Mouse (Mus musculus) fat pad, adult 2 months (tissue): ENCODE data around the gene Scp2.
"Not testable (repeated sequence)": the region's sequence is repeated elsewhere in the genome, so short reads cannot be mapped to it uniquely, and the experiment has no call there.

Experiments used
- DNase-seq: peaks from one replicate; pipeline ENCODE4 v3.0.0-alpha.2; 2011; ENCODE audit warnings: low read depth, low spot score; ENCODE audit errors: extremely low read depth

Gene Scp2

GRCm38 (mm10) chr4:108109728-108110127 lies 35.1 kb downstream of the Scp2 start:
- no peak for DNase-seq

DNA sequence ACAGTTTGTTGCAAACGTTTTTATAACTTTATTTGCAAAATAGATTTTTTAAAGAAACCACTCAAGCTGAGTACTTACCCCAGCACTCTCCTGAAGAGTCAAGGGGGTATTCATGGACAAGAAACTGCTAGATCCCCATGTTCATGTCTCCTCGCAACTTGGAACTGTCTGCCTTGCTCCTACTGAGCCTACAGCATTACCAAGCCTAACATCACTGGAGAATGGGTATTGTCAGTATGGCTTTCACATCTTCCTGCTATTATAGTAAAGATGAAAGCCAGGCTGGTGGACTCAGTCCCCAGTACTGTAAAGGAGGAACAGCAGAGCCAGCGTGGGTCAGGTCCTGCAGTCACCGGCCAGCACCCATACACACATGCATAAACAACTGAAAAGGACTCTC lies 48.5 kb downstream of the Scp2 start, which contains the start of gene Podn:
Gene Podn (minus strand): TSS at position 101 of the 400 bp plus-strand sequence.
- DNase-seq, result no peak

GRCm38 (mm10) chr4:108092741-108093397 lies 51.9 kb downstream of the Scp2 start:
- DNase-seq, result no peak

GRCm38 (mm10) chr4:108083993-108084392 lies 60.8 kb downstream of the Scp2 start:
- no peak for DNase-seq

GRCm38 (mm10) chr4:108083032-108083735 lies 61.6 kb downstream of the Scp2 start:
- DNase-seq, result no peak

DNA sequence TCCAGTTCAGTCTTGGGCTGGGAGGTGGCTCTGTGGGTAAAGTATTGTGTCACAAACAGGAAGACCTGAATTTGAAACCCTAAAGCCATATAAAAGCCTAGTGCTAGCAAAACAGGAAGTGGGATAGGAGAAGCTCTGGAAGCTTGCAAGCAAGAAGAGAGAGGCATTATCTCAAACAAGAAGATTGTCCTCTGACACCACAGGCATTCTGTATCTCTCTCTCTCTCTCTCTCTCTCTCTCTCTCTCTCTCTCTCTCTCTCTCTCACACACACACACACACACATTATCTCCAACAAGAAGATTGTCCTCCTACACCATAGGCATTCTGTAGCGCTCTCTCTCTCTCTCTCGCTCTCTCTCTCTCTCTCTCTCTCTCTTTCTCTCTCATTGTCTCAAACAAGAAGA lies 62.4 kb downstream of the Scp2 start:
- no peak for DNase-seq

DNA sequence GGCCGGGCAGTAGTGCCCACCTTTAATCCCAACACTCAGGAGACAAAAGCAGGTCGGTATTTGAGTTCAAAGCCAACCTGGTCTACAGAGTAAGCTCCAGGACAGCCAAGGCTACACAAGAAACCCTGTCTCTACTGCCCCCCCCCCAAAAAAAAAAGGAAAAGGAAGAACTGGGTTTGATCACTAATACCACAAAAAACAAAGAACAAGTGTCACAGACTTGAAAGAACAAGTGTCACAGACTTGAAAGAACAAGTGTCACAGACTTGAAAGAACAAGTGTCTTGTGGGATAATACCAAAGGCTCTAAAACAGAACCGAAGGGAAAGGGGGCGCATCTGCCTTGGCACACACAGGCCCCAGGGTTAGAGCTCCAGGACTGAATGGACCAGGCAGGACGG lies 63.9 kb downstream of the Scp2 start:
- no peak for DNase-seq

GRCm38 (mm10) chr4:108079762-108080161 lies 65.0 kb downstream of the Scp2 start:
- no peak for DNase-seq

GRCm38 (mm10) chr4:108079191-108079590 lies 65.6 kb downstream of the Scp2 start:
- DNase-seq, result not testable (repeated sequence)

DNA sequence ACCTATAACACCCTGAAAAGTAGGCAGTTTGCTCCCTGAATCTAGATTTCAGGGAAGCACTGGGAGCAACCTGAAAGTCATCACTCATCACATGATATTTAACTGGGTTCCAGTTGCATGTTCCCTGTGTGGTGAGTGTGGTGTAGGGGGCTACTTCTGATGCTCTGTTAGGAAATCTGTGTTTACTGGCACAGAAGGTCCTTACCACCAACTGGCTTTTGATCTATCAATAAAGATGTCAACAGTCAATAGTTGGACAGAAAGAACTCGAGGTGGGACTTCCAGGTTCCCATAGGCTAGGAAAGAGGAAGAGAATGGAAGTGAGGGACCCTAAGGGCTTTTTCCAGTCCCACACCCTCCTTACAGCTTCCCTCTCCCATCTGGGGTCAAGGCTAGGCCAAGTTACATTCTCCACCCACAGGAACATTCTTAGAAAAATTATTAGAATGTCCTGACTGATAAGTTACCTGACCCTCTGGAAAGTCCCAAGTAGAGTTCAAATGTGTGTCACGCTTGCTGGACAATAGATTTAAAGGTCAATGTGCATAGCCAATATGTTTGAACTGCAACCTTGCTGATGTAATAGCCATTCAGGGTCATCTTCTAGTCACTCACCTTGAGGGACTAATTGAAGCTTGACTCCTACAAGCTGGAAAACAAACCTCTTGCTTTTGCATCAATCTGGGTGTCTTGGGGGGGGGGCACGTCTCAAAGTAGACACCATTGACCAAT lies 67.4 kb downstream of the Scp2 start:
- no peak for DNase-seq

GRCm38 (mm10) chr4:108074204-108074823 lies 70.5 kb downstream of the Scp2 start:
- no peak for DNase-seq

DNA sequence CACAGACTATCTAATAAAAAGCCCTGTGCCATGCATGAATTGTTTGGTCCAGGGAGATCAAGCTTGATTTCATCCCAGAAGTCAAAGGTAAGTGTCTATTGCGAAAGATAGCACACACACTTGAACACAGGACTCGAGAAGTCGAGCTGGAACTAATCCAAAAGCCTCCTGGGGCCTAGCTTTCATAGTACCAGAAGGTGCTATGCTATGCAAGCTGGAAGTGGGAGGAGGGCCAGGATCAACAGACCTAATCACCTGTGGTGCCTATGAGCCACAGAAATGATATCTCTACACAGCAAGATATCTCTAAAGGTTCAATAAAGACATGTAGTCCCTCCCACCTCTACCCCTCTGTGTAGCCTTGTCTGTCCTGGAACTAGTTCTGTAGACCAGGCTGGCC lies 72.7 kb downstream of the Scp2 start:
- DNase-seq, result peak; percentile 92

GRCm38 (mm10) chr4:108071235-108071901 lies 73.4 kb downstream of the Scp2 start:
- no peak for DNase-seq

- DNase-seq, result no peak
Measured at GRCm38 (mm10) chr4:108070723-108071122, 74.1 kb downstream of the Scp2 start.

- no peak for DNase-seq
Measured at GRCm38 (mm10) chr4:108070286-108070685, 74.5 kb downstream of the Scp2 start.

DNA sequence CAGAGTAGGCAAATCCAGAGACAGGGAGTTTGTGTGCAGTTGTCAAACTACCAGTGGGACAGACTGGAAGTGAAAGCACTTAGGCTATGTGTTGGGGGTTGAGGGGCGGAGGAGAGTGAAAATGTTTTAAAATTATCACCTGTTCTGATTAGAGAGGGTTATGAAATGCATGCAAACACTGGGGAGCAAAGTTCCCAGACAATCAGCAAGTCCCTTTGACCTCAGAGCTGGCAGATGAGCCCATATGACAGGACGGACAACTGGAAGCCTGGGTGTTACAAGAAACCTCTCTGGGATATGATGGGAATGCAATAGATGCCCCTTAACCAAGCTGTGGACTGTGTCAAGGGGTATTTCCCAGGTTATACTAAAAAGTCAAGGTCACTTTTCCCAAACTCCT lies 76.7 kb downstream of the Scp2 start:
- DNase-seq, result no peak

GRCm38 (mm10) chr4:108067261-108067660 lies 77.5 kb downstream of the Scp2 start:
- DNase-seq, result no peak

GRCm38 (mm10) chr4:108066569-108066968 lies 78.2 kb downstream of the Scp2 start:
- DNase-seq, result no peak

- DNase-seq, result no peak
Measured at GRCm38 (mm10) chr4:108065176-108065844, 79.5 kb downstream of the Scp2 start.

DNA sequence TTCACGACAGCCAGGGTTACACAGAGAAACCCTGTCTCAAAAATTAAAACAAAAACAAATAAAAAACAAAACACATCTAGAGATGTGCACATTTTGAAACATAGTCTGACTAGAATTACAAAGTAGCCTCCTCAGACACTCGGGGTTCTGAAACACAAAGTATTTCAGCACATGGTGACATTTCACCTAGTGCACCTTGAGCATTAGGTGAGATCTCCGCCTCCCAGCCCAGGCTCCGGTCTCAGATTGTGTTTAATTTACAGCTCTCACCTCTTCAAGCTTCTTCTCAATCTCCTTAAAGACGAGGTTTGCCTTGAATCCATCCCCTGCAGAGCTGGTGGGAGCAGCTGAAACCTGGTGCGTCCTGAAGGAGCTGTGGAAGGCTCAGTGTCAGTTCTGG lies 81.2 kb downstream of the Scp2 start:
- DNase-seq, result no peak
